Mouse (Mus musculus): Measurements from ENCODE around the gene Rgs7.

The Rgs7 gene

DNA sequence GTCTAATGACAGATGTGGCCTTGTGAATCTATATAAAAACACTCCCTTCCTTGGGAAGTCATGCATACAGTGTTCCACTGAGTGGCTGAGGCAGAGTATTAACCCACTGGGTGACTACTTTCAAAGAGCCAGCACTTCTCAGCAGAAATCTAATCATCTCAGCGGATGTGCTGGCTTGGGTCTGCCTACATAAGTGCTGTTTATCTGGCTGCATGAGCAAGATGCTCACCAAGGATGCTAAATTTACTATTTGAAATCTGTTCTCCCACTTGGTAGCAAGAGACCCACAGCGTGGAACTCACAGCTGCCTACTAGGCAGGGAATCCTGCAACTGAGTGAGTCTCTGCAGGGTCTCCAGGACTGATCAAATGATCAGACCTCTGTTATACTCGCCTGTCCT, 184.7 kb downstream of the Rgs7 start:
- DNase-seq (ENCODE audit: low read depth in 1 of 2, low spot score in 2 of 2), result no peak

DNA sequence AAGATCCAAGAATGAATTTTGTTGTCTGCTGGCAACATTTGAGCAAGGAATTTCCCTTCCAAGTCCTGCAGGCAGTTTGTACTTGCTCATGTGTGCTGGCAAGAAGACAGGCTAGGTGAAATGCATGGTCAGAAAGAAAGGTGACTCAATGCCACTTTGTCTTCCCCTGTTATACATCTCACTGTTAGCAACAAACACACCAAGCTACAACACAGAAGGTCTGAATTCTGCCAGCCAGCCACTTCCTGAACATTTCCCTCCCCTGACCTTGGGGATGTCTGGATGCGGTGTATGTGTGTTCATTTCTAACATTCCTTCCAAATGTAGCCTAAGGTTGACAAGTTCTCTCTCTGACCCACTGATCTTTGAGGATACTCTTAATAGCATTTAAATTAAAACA, 191.4 kb downstream of the Rgs7 start:
- no peak for DNase-seq (ENCODE audit: low read depth in 1 of 2, low spot score in 2 of 2)

DNA sequence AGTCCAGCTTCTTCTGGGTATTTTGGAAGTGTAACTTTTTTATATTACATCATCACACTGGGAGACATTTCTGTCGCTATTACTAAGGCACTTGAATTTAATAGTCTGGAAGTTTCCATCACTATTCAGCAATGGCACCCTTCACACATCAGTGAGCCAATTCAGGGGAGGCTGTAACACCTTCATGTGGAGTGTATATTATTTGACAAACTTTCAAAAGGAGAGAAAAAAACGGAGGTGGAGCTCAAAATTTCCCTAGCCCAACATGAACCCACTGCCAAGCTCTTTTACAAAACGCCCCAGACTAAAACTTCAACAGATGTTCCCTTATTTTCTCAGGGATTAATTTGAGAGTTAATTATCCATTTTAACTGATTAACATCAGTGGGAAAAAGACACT, 191.9 kb downstream of the Rgs7 start:
- no peak for DNase-seq (ENCODE audit: low read depth in 1 of 2, low spot score in 2 of 2)

DNA sequence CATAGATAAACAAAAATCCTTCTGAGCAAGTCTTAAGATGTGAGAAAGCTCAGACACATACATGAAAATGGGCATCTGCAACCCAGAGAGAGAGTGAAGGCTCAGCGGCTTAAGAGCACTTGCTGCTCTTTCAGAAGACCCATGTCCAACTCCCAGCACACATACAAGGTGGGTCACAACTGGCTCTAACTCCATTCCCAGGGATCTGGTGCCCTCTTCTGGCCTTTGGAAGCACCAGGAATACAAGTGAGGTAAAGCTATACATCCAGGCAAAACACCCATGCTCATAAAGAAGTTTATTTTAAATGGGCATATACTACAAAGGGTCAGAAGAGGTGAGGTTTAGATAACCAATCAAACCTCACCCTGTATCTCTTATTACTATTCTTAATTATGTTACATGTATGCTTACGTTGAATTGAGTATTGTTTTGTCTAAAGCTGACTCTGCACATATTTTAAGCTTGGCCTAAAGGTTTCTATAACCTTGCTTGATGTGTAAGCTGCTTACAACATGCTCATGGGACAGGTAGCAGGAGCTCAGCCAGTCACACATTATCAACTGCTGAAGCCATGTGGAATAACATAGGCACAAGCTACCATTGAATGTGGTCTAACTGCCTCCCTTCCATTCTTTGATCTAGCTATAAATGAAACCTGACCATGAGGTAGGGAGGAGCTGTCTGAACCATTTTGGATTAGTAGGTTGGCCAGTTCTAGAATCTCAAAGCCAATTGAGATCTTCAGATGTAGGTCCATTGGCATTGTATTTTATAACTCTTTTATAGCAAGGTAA, 192.5 kb downstream of the Rgs7 start:
- no peak for DNase-seq (ENCODE audit: low read depth in 1 of 2, low spot score in 2 of 2)

DNA sequence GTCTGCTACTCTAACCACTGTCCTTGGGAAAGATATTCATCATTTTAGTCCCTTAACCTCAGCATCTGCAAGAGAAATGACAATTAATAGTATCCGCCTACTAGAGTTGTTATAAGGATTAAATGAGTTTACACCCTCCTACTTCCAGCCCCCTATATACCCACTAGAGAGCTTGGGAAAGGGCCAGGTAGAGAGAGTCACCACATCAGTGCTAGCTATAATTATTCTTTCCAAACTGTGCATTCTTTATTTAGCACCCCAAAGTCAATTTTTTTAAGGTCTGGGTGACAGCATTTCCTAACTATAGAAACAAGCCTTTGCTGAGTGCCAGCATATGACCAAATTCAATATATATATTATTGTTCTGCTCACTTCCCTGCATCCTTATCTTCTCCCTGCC, 195.4 kb downstream of the Rgs7 start:
- DNase-seq (ENCODE audit: low read depth in 1 of 2, low spot score in 2 of 2), result no peak

DNA sequence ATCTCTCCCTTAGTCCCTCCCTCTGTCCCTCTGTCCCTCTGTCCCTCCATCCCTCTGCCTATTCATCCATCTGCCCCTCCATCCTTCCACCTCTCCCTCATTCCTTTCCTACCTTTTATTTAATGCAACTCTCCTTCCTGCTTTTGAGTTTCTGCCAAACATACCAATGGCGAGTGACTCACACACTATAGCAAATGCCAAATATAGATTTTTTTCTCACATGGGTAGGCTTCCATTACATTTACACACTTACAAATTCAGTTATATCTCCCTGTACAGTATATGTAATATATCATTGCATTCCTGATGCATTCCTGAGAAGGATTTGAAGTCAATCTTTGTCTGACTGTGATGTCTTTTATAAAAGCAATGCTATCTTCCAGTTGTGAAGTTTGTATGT, 202.2 kb downstream of the Rgs7 start:
- no peak for DNase-seq (ENCODE audit: low read depth in 1 of 2, low spot score in 2 of 2)

DNA sequence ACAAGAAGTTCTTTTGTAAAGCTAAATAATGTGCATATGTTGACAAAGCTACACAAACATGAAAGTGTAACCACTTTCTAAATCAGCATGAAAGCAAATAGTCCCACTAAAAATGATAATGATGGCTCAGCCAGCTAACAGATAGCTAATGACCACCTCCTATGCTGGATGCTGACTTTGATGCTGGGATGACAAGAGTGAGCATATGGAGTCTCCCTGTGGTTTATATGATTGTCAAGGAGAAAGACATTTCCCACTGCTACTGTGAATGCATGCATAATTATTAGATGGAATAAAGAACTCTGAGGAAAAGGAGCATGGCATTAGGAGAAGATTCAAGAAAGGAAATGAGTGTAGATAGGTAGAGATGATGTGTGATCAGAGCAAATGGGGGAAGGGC, 230.0 kb downstream of the Rgs7 start:
- no peak for DNase-seq (ENCODE audit: low read depth in 1 of 2, low spot score in 2 of 2)

DNA sequence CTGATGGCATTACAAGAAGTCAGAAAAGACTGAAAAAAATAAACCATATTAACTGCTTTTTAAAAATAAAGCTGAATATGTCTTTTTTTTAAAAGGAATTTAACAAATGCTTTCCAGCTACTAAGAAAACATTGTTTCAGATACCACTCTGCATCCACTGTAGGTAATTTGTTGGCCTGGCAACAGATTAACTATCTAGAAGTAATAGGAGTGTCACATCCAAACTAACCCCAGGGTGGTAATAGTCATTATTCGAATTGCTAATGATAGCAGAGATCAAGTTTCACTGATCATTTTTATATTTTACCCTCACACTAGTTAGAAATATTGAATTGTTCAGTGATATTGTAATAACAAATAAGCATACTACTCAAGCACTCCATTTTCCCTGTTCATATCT, 232.9 kb downstream of the Rgs7 start:
- no peak for DNase-seq (ENCODE audit: low read depth in 1 of 2, low spot score in 2 of 2)

DNA sequence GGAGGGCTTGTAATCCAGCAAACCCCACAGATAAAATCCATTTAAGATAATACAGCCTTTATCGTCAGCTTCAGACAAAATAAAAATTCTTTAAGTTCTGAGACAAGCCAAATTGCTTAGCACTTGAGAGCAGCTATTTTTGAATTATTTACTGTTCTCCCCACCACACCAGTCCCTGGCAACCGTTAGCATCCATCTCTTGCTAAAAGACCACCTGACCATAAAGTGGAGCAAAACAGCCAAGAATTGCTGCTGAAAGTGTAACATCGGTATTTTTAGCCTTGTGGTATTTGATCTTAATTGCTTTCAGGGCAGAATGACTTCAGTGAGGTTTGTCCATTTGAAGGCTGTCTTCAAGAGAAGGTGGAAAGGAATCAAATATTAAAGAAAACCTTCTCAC, 237.1 kb downstream of the Rgs7 start:
- no peak for DNase-seq (ENCODE audit: low read depth in 1 of 2, low spot score in 2 of 2)

DNA sequence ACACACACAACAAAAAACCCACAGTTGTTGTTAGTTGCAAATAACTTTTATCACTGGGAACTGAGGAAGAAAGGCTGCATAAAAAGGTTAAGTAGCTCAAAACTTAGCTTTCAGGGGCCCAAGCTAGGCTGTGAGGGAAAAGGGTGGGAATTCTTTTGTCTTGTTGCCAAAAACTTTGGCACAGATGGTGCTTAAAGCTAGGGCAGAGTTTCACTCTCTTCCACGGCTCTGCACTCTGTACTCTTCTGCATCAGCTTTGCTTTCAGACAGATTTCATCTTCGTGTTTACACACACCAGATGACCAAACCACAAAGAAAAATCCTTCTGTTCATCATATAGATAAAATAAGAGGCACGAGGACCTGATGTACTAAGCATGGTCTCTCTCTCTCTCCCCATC, 237.6 kb downstream of the Rgs7 start:
- DNase-seq (ENCODE audit: low read depth in 1 of 2, low spot score in 2 of 2), result no peak

DNA sequence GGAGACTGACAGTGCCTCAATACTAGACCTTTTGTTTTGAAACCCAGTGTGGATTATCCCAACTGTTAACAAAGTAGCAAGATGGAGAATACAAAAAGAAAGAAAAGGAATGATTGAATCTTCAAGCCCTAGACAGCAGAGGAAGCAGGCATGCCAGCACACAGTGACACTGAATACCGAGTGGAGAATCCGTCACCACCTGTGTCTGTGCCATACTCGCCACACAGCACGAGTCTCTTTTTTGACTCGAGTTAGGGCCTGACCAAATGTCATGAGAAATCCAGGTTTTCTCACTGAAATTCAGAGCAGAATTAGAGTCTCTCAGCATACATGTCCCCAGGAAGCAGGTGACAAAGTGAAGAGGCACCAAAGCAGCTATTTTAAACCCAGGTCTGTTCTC, 250.2 kb downstream of the Rgs7 start:
- no peak for DNase-seq (ENCODE audit: low read depth in 1 of 2, low spot score in 2 of 2)

DNA sequence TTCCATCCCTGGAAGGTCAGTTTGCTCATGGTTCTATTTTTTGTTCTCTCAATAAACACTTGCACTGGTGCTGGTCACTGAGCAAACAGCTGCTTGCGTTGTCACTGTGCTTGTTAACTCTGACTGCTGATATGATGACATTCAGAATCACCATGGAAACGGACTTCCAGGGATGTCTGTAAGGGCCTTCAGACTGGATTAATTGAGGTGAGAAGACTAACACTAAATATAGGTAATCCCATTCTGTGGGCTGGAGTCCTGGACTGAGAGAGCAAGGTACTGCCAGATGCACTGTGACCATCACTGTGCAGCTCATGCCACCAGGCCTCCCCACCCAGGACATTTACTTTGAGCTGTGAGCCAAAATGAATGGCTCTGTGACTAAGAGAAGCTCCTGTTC, 252.2 kb downstream of the Rgs7 start:
- DNase-seq (ENCODE audit: low read depth in 1 of 2, low spot score in 2 of 2), result no peak

DNA sequence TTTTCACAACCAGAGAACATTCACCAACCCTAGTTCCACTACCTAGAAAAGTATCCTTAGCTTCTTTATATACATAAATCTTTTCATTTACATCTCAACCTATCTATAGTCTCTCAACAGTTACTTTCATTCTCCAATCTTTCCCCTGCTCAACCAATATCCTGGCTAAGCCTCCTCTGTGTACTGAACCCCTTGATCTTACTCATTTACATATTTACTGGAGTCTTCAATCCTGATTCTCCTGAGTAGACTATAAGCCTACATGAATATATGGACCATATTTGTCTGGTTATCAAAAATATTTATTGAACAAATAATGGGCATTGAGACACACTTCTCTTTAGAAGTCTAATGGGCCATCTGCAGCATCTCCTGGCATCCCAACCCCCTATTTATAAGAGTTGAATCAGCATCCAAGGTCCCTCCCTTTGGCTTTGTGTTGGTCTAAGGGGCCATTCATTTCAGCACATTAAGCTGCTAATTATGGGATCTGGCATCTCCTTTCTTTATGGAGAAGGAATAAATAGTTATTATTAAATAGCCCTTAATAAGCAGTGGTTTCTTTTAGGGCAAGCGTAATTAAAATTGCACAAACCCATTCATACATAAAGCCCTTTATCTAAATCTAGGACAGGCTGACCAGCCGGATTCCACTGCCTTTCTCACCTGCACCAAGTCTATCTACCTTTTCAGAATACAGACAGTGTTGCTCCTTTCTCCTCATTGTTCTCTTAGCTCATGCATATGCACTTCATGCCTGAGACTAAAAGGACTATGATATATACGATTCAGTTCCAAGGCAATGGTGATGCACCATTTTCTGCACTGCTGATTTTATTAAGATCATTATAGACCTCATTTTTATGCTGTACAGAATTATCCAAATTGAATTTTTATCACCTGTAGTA, 270.5 kb downstream of the Rgs7 start:
- no peak for DNase-seq (ENCODE audit: low read depth in 1 of 2, low spot score in 2 of 2)

DNA sequence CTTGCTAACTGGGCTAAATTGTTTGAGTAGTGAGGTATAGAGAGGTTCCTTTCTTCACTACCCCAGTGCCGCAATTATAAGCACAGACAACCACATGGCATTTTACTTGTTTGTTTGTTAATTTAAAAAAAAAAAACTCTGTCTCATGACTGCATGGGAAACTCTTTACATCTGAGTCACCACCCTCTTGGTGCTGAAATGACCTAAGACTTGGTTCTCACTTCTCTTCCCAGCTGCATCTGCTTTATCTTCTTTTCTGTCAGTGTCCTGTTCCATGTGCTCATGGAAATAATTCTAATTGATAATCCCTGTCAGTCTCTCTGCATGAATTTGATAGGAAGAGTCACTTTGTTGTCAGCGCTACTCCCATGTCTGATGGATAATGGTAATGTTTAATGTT, 272.7 kb downstream of the Rgs7 start:
- DNase-seq (ENCODE audit: low read depth in 1 of 2, low spot score in 2 of 2), result no peak

DNA sequence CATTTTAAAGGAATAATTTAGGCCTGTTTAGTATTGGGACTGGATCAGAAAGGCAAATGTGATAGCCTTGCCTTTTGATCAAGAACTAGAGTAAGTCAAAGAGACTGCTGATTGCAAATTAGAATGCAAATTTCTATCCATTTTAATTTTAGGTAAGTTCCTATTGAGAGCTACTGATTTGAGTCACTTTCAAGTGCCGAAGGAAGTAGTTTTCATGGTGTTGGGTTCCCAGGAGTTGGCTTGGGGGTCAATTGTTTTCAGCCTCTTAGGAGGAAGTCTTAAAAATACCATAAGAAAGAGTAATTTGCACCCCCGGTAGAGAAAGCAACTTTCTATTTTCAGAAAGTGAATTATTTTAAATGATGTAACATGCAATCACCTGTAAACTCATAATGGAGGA, 285.3 kb downstream of the Rgs7 start:
- DNase-seq (ENCODE audit: low read depth in 1 of 2, low spot score in 2 of 2), result no peak

DNA sequence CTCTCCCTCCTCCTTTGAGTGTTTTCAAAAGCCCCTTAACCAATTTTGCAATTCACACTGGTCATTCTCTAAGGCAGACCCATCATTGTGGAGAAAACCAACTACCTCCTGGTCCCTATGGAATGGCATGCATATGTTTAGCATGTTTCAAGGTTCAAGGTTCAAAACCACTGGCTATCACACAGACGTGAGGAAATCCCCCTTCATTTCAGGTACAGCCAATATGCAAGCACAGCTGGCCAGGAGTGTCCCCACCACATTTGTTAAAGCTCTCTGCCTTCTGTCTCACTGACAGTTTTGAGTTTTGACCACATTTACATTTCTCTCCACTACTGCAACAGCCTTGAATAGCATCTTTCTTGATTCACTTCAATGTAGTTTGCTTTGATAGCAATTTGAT, 286.7 kb downstream of the Rgs7 start:
- DNase-seq (ENCODE audit: low read depth in 1 of 2, low spot score in 2 of 2), result no peak

DNA sequence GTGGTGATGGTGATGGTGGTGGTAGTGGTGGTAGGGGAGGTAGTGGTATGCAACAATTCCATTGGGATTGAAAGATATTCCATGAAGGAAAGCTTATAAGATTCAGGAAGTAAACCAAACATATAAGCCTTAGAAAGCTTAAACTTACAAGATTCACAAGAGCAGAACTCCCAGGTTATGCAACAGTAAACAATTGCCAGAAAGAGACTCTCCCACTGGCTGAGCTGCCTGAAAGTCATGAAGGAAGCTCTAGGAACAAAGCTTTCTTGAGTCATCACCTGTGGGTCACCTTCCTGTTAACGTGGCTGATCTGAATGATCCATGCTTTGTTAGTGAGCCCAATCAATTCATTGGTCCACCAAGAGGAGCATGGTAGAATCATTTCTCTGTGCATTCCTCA, 288.8 kb downstream of the Rgs7 start:
- DNase-seq (ENCODE audit: low read depth in 1 of 2, low spot score in 2 of 2), result no peak

DNA sequence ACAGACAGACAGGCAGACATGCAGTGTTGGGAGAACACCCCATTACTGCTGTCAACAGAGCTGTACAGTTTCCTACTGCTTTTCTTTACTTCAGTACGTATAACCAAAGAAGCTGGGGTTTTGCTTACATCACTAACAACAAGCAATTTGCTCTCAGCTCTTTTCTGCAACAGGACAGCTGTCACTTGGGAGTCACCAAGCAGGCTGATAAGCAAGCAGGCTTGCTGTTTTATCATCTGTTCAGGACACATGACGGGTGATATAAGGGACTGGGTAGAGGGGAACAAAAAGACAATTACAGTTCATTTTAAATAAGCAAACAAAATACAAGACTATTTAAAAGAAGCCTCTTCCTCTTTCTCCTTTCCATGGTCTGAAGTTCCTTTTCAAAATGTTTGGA, 289.4 kb downstream of the Rgs7 start:
- DNase-seq (ENCODE audit: low read depth in 1 of 2, low spot score in 2 of 2), result no peak

DNA sequence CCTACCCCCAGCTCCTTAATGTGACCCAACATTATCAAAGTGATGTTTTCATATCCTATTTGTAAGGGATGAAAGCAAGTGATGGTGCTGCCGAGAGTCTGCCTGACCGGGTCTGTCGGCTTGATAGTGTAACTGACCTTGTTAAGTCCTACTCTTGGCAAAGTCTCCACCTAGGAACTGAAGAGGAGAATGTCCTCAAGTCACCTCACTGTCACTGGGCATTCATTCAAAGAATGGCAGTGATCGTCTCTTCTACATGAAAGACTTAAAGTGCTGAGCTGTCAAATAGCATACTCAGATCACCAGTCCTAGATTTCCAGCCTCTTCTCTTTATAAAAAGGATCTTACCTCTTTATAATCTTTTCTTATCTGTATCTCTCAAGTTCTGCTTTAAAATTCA, 293.4 kb downstream of the Rgs7 start:
- no peak for DNase-seq (ENCODE audit: low read depth in 1 of 2, low spot score in 2 of 2)

DNA sequence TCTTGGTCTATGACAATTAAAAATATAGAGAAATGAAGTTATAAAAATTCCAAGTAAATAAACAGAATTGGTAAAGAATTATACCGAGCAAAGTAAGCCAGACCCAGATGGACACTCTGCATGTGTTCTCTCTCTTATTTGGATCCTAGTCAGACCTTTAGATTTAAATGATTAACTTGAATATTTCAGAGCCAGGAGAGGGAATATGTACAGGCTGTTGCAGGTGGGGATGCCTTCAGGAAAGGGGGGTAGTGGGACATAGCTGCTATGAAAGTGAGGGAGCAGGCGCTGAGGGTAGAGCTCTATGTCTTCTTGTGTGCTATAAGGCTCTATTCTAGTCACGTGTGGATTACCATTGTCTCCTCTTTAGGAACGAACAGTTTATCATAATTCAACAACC, 296.5 kb downstream of the Rgs7 start:
- DNase-seq (ENCODE audit: low read depth in 1 of 2, low spot score in 2 of 2), result no peak

DNA sequence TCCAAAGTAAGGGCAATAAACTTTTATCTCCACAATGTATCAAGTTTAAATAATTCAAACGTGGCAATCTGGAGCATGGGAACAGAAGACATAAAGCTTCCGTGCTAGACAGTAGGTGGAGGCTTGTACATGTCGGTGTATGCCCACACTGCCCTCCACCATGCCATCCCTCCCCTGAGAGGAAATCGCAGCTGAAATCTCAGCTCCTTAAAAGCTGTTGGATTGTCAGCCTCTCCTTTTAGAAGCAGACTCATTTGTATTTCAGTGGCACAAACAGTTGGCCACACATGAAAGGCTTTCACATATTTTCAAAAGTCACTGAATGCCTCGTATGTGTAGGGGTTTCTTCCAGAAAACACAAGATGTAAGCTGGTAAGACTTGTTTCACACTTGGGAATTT, 304.1 kb downstream of the Rgs7 start:
- DNase-seq (ENCODE audit: low read depth in 1 of 2, low spot score in 2 of 2), result no peak

DNA sequence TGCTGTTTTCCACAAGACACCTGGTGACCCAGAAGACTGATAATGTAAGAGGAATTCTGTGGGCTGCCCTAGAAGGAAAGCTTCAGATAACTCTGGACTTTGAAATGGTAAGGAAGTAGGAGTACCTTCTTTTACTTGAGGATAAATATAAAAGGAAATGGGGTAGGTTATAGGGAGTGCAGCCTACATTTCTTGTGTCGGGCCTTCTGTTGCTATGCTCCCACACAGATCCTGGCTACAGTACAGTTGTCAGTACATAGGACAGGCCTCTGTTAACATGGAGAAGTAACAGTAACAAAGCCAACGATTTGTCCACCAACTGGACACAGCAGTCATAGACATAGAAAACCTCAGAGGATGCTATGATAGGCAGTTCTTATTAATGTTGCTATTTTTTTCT, 307.1 kb downstream of the Rgs7 start:
- DNase-seq (ENCODE audit: low read depth in 1 of 2, low spot score in 2 of 2), result no peak

DNA sequence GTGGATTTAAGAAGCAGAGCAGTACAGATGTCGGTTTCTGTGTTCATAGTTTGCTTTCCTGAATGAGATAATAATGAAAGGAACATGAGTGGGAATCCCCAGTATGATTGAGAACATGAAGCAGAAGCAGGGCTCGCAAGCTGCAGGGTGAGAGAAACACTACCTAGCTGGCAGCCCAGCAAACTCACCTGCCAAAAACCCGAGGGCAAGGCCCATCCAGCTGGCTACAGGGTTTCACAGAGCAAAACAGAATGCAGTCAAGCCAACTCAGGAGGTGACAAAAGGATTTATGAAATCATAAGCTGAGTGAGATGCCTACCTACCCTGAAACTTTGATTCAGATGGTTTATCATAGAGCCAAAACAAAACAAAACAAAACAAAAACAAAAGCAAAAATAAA, 307.6 kb downstream of the Rgs7 start:
- no peak for DNase-seq (ENCODE audit: low read depth in 1 of 2, low spot score in 2 of 2)
